Mouse (Mus musculus): ENCODE measurements around the gene Espl1. TPM values are rescaled to one million over a fixed set of nuclear protein-coding genes. Genes with fewer than 3 reads are reported as not detected.

Gene Espl1
- total and polyA plus RNA-seq, 3 experiments: 49.8 to 142 (median 94.1) TPM

DNA sequence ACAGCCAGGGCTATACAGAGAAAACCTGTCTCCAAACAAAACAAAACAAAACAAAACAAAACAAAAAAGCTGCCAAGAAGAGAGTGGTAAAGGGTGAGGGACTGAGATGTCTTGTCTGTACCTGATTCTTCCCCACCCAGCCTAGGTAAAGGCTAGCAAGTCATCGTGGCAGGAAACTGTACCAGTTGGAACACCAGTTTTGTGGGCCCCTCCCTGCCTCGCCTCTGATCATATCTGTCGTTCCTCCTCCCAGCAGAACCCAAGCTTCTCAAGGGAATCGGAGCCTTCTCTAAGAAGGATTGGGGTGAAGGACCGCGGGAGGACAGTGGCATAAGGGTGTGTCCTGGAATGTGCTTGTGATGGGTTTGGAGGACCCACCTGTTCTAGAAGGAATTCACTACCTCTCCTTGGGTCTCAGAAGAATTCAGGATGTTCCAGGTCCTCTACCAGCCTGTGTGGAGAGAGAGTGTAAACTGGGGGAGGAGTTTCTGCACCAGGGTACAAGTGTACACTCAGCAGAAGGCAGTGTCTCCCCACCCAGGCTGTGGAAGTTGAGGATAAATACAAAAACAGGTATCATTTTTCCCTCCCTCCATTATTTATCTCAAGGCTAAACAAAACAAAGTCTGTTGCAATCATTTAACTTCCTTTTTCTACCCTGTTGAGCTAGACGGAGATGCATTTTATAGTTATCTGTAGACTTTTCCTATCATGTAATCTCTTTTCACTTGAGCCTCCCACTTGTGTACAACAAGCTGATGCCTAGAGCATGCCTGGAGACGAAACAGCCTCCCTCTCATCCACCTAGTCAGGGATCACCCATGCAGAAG is 13.4 kb upstream of the Espl1 start (continued):
- TF ChIP-seq RCOR1 (IDR thresholded peaks at IDR 0.05; ENCODE audit: low read depth, low read length) (peak; percentile 87), NELFE (IDR thresholded peaks at IDR 0.05; ENCODE audit: low read depth, low read length) (no peak; the same call in none of the 2 replicates), ZKSCAN1 (IDR thresholded peaks at IDR 0.05; ENCODE audit: low read depth, low read length) (no peak), MYB (IDR thresholded peaks at IDR 0.05; ENCODE audit: low read depth, low read length) (no peak; the same call in 1 of the 2 replicates), POLR2A (IDR thresholded peaks at IDR 0.05; ENCODE audit: control insufficient read depth in 1 of 2, insufficient read depth in 1 of 2, low read depth in 1 of 2, low read length in 2 of 2, poor library complexity in 1 of 2) (peak; percentile 17 to 19; a peak in 1 of 4 replicates)

DNA sequence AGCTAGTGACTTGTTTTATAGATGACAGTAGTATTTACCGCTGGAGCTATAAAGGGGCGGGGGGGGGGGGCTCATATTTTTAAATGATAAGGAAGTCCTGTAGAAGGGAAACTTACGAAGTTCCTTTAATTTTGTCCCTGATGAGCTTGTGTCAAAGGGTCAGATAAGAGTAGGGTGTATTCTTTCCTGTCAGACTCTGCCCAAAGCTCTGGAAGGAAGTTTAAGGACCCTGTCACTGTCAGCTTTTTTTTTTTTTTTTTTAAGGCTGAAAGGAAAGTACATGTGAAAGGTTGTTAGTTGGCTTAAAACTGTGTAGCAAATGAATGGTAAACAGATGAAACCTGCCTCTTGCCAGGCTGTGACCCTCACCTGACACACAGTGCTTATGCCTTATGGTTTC is 12.4 kb upstream of the Espl1 start:
- Histone ChIP-seq H3K36me3 (ENCODE audit: control insufficient read depth in 1 of 2, insufficient read depth in 2 of 2, low read length in 2 of 2) (peaks cover 0 to 39% of the 10 kb centered on the region in 2 experiments; a peak in 2 of 4 replicates), H3K9me3 (replicated peaks; ENCODE audit: insufficient read depth, low read length) (no peaks in the 10 kb centered on the region), H3K27me3 (ENCODE audit: control insufficient read depth in 1 of 2, insufficient read depth in 2 of 2, low read length in 2 of 2) (no peaks in the 10 kb centered on the region), H3K79me2 (ENCODE audit: control insufficient read depth, insufficient read depth, low read length, poor library complexity) (peaks cover 24% of the 10 kb centered on the region), H3K27ac (ENCODE audit: control insufficient read depth, low read depth, low read length) (peak overlapping the region; percentile 87), H3K9ac (ENCODE audit: control insufficient read depth, low read depth, low read length, poor library complexity, severe bottlenecking) (peak overlapping the region; percentile 57), H3K4me3 (ENCODE audit: control insufficient read depth in 1 of 2, insufficient read depth in 1 of 2, low read depth in 2 of 2, low read length in 2 of 2) (peak overlapping the region; percentile 11 to 27), H3K4me1 (ENCODE audit: control insufficient read depth in 1 of 2, insufficient read depth in 2 of 2, low read length in 2 of 2) (peaks cover 12 to 48% of the 10 kb centered on the region in 2 experiments)
- TF ChIP-seq HCFC1 (IDR thresholded peaks at IDR 0.05; ENCODE audit: low read depth, low read length) (no peak), MXI1 (IDR thresholded peaks at IDR 0.05; ENCODE audit: low read depth, low read length) (peak; percentile 74; the same call in 1 of the 2 replicates), MYC (IDR thresholded peaks at IDR 0.05; ENCODE audit: low read depth, low read length) (0 out of 2 replicates have a peak, but pooled peaks have one; percentile 67), USF1 (IDR thresholded peaks at IDR 0.05; ENCODE audit: low read depth, low read length) (no peak), GATA1 (IDR thresholded peaks at IDR 0.05; ENCODE audit: low read depth, low read length) (peak; percentile 71), ETS1 (IDR thresholded peaks at IDR 0.05; ENCODE audit: low read depth, low read length) (peak; percentile 85), ZNF384 (IDR thresholded peaks at IDR 0.05; ENCODE audit: low read depth, low read length) (peak; percentile 99), MAX (IDR thresholded peaks at IDR 0.05; ENCODE audit: low read length) (peak; percentile 36; the same call in 1 of the 2 replicates), MAFK (IDR thresholded peaks at IDR 0.05; ENCODE audit: borderline replicate concordance, low read depth, low read length) (no peak), ZKSCAN1 (IDR thresholded peaks at IDR 0.05; ENCODE audit: low read depth, low read length) (no peak; the same call in 1 of the 2 replicates), SMC3 (IDR thresholded peaks at IDR 0.05; ENCODE audit: low read depth, low read length) (no peak), NELFE (IDR thresholded peaks at IDR 0.05; ENCODE audit: low read depth, low read length) (no peak), E2F4 (IDR thresholded peaks at IDR 0.05; ENCODE audit: borderline replicate concordance, low read depth, low read length) (no peak), SIN3A (IDR thresholded peaks at IDR 0.05; ENCODE audit: low read length) (peak; percentile 91), ELF1 (IDR thresholded peaks at IDR 0.05; ENCODE audit: low read depth, low read length) (0 out of 2 replicates have a peak, but pooled peaks have one; percentile 40), MYB (IDR thresholded peaks at IDR 0.05; ENCODE audit: low read depth, low read length) (no peak), EP300 (IDR thresholded peaks at IDR 0.05; ENCODE audit: low read depth in 1 of 2, low read length in 2 of 2) (peak; percentile 56 to 59), MEF2A (IDR thresholded peaks at IDR 0.05; ENCODE audit: extremely low read depth, insufficient replicate concordance, low read depth, low read length, poor library complexity, severe bottlenecking) (no peak), POLR2A (IDR thresholded peaks at IDR 0.05; ENCODE audit: control insufficient read depth in 1 of 2, insufficient read depth in 1 of 2, low read depth in 1 of 2, low read length in 2 of 2, poor library complexity in 1 of 2) (no peak), NRF1 (IDR thresholded peaks at IDR 0.05; ENCODE audit: insufficient read depth, low read depth, low read length, poor library complexity, severe bottlenecking) (no peak), RCOR1 (IDR thresholded peaks at IDR 0.05; ENCODE audit: low read depth, low read length) (peak; percentile 65), UBTF (IDR thresholded peaks at IDR 0.05; ENCODE audit: borderline replicate concordance, insufficient read depth, low read depth, low read length) (no peak), TCF12 (IDR thresholded peaks at IDR 0.05; ENCODE audit: low read depth, low read length) (0 out of 2 replicates have a peak, but pooled peaks have one; percentile 41)
- DNase-seq (ENCODE audit: low read depth, low spot score): no peak

Data from MEL (cell line).